Mouse (Mus musculus) cerebellum, postnatal 4 days (tissue): ENCODE measurements around the gene Pcsk2.

Experiments
- DNase-seq, 2 experiments: peaks; one replicate each; pipeline ENCODE4 v3.0.0; 2022; ENCODE audit warnings: low spot score in 2 of 2, mixed read lengths in 1 of 2

Pcsk2 gene

DNA sequence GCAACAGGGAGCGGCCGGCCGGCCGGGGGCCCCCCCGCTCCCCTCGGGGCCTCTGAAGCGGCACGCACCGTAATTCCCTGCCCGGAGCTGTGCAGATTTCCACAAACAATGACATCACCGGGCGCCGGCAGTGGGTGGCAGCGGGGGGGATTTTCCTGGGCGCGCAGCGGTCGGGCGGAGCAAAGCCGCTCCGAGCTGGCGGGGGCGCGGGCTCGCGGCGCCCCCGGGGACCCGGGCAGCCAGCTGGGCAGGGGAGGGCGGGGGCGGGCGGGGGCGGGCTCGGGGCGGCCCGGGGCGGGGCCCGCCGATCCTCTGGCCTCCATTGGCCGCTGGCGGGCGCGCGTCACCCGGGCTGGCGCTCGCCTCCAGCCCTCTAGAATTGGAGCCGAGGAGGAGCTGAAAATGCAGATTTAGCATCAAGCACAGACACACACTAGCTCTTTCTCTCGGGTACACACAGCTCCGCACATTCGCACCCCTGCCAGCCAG lies at the start of gene Pcsk2:
Gene Pcsk2, plus strand, starts transcription at position 399 of the 489 bp plus-strand sequence.
- DNase-seq, result peak; percentile 58 to 76

DNA sequence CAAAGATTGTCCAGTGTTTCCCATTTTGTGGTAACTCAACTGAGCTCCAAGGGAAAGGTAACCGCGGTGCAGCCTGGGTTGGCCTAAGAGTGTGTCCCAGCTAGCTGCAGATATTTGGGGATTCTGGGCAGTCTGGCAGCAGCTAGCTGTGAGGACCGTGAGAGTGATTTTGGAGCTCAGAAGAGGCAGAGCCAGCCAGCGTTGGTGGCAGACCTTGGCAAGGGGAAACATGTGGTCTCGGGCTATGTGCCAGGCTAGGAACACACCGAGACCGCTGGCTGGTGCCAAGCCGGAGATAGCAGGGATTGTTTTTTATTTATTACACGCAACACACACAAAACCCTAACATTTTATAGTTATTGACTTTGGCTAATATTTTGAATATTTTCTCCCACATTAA lies 45.1 kb upstream of the Pcsk2 start:
- DNase-seq, result peak; percentile 25 to 64

GRCm38 (mm10) chr2:143501760-143502159 lies 44.2 kb upstream of the Pcsk2 start:
- no peak for DNase-seq

- DNase-seq, result no peak
These were observed 43.8 kb upstream of the Pcsk2 start for GRCm38 (mm10) chr2:143502203-143502602.

DNA sequence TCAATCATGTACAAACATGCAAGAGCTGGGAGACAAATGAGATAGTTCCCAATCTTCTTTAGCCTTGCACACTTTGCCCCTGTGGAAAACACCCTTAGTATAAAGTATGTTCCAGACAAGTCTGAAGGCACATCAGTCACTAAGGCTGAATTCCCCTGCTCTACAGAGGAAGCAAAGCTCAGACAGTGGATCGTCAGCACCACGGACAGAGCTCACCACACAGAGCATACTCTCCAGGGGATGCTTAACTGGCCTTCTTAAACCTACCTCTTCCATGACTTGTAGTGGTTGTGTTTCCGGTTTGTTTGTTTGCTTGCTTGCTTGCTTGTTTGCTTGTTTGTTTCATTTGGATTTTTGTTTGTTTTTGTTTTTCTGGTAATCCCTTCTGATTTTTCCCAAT lies 9.5 kb upstream of the Pcsk2 start:
- no peak for DNase-seq

DNA sequence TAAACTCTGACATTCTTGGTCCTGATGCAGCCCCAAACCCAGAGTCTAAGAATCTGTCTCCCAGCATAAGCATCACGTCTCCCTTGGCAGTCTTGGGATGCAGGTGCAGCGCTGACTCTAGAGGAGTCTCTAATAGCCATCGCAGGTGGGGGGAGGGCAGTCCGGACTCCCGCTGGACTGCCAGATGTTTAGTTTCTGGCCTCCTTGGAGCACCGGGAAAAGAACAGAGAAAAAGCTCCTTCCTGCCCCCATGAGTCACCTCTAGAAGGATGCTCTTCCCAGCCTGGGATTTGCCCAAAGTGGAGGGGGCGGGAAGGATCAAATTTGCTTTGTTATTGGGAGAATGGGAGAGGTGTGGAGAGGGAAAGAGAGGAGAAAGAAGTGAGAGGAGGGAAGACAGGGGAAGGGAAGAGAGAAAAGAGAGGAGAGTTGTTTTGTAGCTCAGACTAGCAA lies 631 bp upstream of the Pcsk2 start:
- peak in 1 of 2 experiments; percentile 25 for DNase-seq

DNA sequence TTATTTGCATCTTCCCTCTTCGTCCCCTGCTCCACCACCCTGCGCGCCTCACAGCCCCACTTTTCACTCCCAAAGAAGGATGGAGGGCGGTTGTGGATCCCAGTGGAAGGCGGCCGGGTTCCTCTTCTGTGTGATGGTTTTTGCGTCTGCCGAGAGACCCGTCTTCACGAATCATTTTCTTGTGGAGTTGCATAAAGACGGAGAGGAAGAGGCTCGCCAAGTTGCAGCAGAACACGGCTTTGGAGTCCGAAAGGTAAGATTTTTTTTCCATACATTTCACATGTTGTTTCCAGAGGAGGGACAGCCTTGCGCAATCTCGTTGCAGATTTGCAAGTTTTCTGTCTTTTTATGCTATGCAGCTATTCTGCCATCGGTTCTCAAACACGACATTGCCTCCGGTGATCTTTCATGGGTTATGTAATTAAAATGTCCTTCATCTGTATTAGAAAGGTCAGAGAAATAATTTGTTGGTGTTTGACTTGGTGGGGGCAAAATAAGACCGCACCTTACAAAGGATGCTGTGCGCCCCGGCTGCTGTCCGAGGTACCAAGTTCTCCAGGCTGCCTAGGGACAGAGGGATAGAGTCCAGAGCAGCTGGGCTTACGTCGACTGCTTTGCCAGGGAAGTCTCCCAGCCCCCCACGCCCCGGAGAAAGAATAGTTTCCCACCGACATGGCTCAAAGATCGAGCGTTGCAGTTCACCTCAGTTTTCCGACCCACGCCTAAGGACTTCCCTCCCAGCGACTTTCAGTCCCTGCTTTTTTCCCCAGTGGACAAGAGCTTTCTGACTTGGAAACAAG lies 656 bp downstream of the Pcsk2 start:
- DNase-seq, result peak in 1 of 2 experiments; percentile 13

- peak in 1 of 2 experiments; percentile 10 for DNase-seq
These were observed 1.5 kb downstream of the Pcsk2 start for GRCm38 (mm10) chr2:143547251-143548090.

- DNase-seq, result no peak
These were observed 14.4 kb downstream of the Pcsk2 start for GRCm38 (mm10) chr2:143560384-143560783.

- DNase-seq, result no peak
These were observed 19.1 kb downstream of the Pcsk2 start for GRCm38 (mm10) chr2:143565062-143565461.

DNA sequence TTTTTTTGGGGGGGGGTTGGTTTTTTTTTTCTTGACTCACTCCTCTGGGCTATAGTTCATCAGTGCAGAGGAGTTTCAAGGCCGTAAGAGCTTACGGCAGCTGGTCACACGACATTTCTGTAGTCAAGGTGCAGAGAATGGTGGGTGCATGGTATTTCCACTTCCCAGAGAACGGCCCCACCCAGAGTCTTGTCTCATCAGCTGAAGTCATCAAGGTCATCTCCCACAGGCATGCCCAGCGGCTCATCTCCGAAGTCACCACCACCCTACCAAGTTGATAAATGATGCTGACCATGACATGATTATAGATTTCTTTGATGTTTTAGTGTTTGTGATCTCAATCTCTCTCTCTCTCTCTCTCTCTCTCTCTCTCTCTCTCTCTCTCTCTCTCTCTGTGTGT lies 20.0 kb downstream of the Pcsk2 start:
- DNase-seq, result no peak

DNA sequence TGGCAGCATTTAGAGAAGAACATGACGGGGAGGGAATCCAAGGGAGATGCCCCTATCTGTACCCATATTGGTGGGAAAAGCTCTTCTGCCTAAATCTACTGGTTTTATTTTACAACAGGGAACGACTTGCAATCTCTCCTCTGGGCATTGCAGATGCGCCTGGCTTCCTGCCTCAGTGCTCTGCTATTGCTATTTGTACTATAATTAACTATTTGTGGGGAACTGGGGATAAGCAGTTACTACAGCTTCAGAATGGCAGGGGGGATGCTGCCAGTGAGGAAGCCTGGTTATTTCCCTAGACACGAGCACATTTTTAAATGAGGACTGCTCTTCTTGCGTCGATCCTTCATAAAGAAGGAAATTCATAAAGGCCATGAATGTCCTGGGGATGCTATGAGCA lies 39.4 kb downstream of the Pcsk2 start:
- DNase-seq, result no peak

- no peak for DNase-seq
These were observed 44.4 kb downstream of the Pcsk2 start for GRCm38 (mm10) chr2:143590398-143590797.

DNA sequence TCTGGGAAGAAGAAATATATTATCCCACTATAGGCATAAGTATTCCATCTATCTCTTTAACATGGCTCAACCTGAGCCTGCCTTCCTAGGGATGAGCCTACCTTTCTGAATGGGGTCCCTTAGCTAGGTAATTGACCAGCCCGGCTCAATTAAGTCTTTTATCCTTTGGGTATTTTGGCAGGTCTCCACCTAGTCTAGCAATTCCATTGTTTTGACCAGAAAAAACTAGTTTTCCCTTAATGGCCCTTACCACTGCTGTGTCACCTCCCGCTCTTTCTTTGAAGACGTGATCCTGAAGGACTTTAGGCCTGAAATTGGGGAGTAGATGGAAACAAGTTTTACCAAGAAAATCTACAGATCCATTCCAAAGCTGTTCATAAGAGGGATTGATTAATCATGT lies 57.1 kb downstream of the Pcsk2 start:
- DNase-seq, result no peak

DNA sequence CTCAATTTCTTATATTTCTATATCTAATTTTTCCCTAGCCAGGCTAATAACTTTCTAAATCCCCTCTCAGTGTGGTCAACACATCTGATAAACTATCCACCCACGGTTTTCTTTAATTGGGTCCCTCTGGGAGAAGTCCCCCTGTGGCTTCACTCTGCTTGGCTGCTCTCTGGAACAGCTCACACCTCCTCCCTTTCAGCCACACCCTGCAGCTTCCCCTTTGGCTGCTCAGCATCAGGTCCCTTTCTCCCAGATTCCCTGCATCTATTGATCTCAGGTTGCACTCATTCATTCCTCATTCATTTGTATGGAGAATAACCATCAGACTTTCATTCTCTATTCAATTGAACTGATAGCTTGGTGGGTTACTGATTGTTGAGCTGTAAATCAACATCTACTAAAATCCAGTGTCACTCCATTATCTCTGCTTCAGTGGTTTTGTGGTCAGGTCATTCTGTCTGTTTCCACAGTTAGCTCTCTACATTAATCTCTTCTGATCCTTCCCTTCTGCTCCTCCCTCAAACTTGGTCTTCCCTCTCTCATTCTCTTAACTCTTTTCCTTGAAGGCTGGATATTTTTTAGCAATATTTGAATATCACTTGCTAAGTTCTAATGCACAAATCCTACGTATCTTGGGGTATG lies 58.0 kb downstream of the Pcsk2 start:
- no peak for DNase-seq

- no peak for DNase-seq
These were observed 64.7 kb downstream of the Pcsk2 start for GRCm38 (mm10) chr2:143610355-143611331.

DNA sequence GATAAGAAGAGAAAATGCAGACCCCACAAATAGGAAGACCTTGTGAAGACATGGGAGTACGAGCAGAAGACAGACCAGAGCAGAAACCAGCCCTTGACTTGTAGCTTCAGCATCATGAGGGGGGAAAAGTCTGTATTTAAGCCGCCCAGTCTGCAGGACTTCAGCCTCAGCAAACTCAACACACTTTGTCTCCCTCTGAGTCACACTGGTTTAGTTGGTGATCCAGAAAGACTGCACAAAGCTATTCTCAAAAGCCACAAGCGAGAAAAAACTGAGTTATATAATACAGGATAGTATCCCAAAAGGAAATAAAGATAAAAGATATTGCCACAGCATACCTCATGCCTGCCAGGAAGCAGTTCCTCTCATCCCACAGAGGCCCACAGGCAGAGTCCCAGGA lies 67.5 kb downstream of the Pcsk2 start:
- no peak for DNase-seq

DNA sequence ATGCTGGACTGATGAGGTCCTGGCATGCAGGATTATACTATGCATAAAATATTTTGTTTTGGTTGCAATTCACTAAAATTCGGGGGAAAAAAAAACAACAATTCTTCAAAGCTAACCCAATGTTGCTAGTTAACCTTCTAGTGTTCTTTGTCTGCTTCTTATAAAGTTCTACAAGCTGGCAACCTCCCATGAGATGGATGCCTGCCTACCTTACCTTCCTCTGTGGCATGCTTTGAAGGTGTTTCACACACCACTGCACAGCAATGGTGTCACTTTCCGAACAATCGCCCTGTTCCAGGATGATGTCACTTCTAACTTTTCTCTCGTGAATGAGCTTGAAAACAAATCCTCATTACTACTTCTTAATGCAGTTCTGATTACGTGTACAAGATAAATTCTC lies 68.8 kb downstream of the Pcsk2 start:
- no peak for DNase-seq

DNA sequence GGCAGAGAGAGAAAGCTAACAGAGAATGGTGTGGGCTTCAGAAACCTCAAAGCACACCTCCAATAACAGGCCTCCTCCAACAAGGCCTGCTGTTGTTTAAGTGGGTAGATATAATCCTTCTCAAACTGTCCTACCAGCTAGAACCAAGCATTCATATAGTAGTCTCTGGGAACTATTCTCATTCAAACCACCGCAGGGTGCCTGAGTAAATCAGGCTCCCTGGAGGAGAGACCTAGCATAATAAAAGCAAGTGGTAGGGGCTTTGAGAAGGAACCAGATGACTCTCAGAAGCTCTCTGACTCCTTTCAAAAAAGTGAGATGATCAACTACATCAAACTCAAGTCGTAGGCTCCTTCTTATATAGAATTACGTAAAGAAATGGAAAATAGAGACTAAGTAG lies 75.0 kb downstream of the Pcsk2 start:
- DNase-seq, result no peak

GRCm38 (mm10) chr2:143623916-143624315 lies 78.0 kb downstream of the Pcsk2 start:
- no peak for DNase-seq

GRCm38 (mm10) chr2:143643305-143643704 lies 97.3 kb downstream of the Pcsk2 start:
- DNase-seq, result no peak
